Mouse (Mus musculus): ENCODE measurements around the gene Gbe1. TPM values are rescaled to one million over a fixed set of nuclear protein-coding genes. Genes with fewer than 3 reads are reported as not detected.
A peak's percentile ranks its signal among the peaks of the same experiment; 100 is the strongest.

Gbe1 gene
- 19.4 and 22.6 TPM in 2 replicates for polyA plus RNA-seq (2016; fragmentation: Nextera tagmentation; extraction: Ambion mirVana)

DNA sequence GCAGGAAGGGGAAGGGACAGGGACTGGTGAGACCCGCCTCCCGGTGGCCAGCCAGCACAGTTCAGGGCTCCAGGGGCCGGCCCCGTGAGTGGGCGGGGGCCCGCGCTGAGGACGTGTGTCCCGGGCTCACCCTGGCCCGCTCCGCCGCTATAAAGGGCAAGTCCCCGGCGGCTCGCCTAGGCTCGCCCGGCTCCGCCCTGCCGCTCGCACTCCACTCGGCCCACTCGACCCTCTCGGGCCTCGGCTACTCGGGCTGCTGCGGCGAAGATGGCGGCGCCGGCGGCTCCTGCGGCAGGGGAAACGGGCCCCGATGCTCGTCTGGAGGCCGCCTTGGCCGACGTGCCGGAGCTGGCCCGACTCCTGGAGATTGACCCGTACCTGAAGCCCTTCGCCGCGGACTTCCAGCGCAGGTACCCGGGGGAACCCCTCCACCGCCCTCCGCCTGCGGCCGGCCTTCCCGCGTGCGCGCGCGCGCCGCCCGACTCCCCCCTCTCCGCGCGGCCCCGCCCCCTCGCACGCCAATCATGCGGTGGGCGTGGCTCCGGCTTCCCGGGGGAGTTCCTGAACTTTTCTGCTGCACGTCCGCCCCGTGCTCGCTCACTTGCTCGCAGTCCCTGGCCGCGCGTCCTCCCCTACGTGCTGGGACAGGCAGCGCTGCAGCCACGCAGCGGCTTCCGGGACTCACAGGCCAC is at the start of gene Gbe1:
TSS of gene Gbe1 (plus strand) at position 64 of the 692 bp plus-strand sequence.
- under 1% methylated on average over 82 of the region's 82 CpGs for WGBS
- Histone ChIP-seq H3K9ac (peak within 1 kb of the TSS; percentile 85), H3K9me3 (no peaks in the 10 kb centered on the region), H3K4me1 (peaks cover 5% of the 10 kb centered on the region; the same call in 1 of the 2 replicates), H3K4me2 (peak within 1 kb of the TSS; percentile 63), H3K27ac (peak within 1 kb of the TSS; percentile 89), H3K27me3 (no peaks in the 10 kb centered on the region), H3K36me3 (replicated peaks) (no peaks in the 10 kb centered on the region), H3K4me3 (replicated peaks) (peak within 1 kb of the TSS; percentile 66)
- ATAC-seq (ENCODE audit: low FRiP score) = peak; percentile 98

DNA sequence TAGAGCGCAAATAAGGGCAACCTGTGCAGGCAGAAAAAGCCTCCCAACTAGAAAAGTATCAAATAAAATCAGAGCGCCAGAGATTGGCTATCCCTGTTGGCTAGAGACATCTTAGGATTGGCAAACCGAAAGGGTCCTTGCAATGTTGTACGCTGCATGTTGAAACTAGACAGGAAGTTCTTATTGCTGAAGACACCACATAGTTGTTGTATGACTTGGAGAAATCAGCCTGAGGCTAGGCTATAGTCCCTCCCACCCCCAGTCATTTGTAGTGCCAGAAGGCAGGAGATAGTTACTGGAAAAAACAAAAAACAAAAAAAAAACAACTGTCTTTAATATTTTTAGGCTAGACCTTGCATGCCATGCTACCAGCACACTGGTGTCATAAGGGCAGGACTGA is 3.1 kb upstream of the Gbe1 start:
- Histone ChIP-seq H3K9me3 (no peaks in the 10 kb centered on the region), H3K27ac (no peak overlapping the region), H3K9ac (no peak overlapping the region), H3K4me1 (peaks cover 3% of the 10 kb centered on the region; the same call in 1 of the 2 replicates), H3K27me3 (no peaks in the 10 kb centered on the region), H3K36me3 (replicated peaks) (no peaks in the 10 kb centered on the region), H3K4me2 (no peak overlapping the region), H3K4me3 (replicated peaks) (no peak overlapping the region)
- no peak for ATAC-seq (ENCODE audit: low FRiP score)
- whole genome bisulfite sequencing = 95% methylated on average over 4 of the region's 4 CpGs

DNA sequence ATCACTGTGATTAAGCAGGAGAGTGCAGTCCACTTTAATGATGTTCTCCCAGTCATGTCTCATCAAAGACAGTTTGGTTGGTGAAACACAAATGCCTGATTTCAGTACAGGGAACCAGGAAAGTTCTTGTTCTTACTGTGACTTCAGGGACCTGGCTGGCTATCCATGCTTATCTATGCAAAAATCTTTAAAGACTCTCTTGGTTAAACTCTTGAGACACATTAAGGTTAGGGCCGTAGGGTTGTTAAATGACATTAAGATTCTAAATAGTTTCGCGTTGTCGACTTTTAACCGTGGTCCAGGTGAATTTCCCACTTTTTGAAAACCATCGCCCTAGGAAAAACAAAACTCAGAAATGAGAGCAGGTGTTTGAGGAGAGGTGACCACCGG is 258 bp upstream of the Gbe1 start:
- H3K4me1 ChIP-seq = peaks cover 5% of the 10 kb centered on the region; the same call in 1 of the 2 replicates
- H3K9me3 ChIP-seq = no peaks in the 10 kb centered on the region
- 7% methylated on average over 7 of the region's 7 CpGs for WGBS
- peak overlapping the region; percentile 89 for H3K27ac ChIP-seq
- H3K9ac ChIP-seq = peak overlapping the region; percentile 85
- peak overlapping the region; percentile 63 for H3K4me2 ChIP-seq
- no peaks in the 10 kb centered on the region for H3K36me3 ChIP-seq (replicated peaks)
- H3K27me3 ChIP-seq = no peaks in the 10 kb centered on the region
- ATAC-seq (ENCODE audit: low FRiP score) = no peak
- peak overlapping the region; percentile 66 for H3K4me3 ChIP-seq (replicated peaks)

DNA sequence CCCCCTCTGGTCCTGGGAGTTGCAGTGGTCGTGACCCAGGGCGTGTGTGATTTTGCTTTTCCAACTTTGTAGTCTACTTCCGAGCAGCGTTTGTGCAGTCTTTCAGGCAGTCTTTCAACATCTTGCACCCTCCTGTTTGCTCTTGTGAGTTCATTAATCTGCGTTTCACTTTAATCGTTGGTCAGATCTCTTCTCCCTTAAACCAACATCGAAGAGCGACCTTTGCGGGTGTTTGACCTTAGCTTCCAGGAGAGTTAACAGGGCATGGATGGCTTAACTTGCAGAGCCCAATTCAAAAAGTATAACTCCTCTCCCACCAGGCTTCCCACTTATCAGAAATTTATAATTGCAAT is 805 bp downstream of the Gbe1 start:
- no peak; the same call in 1 of the 2 replicates for ATAC-seq (ENCODE audit: low FRiP score)
- peak overlapping the region; percentile 89 for H3K27ac ChIP-seq
- H3K36me3 ChIP-seq (replicated peaks) = no peaks in the 10 kb centered on the region
- no peaks in the 10 kb centered on the region for H3K27me3 ChIP-seq
- H3K4me2 ChIP-seq = peak overlapping the region; percentile 63
- H3K9me3 ChIP-seq = no peaks in the 10 kb centered on the region
- peaks cover 5% of the 10 kb centered on the region; the same call in 1 of the 2 replicates for H3K4me1 ChIP-seq
- under 1% methylated on average over 9 of the region's 9 CpGs for WGBS
- H3K4me3 ChIP-seq (replicated peaks) = peak overlapping the region; percentile 66
- H3K9ac ChIP-seq = peak overlapping the region; percentile 85

DNA sequence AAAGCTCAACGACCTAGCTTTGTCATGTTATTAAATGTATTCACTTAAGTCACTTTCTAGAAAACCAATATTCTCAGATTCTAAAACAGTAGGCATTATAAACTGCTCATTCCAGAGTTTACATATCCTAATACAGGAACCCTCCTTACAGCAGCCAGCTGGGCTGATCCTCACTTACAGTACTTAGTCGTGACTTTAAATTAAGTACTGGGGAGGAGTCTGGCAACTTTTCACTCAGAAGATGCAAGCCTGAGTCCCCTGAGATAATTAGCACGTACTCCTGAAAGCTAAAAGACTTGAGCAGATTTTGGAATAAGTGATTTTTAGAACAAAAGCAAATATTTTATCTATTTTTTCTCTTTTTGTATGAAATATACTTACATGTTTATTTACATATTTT is 1.5 kb downstream of the Gbe1 start:
- Histone ChIP-seq H3K27ac (no peak overlapping the region), H3K4me1 (peaks cover 5% of the 10 kb centered on the region; the same call in 1 of the 2 replicates), H3K9ac (no peak overlapping the region), H3K27me3 (no peaks in the 10 kb centered on the region), H3K4me2 (no peak overlapping the region), H3K9me3 (no peaks in the 10 kb centered on the region), H3K36me3 (replicated peaks) (no peaks in the 10 kb centered on the region), H3K4me3 (replicated peaks) (no peak overlapping the region)
- ATAC-seq (ENCODE audit: low FRiP score) = no peak
- WGBS = 41% methylated on average over 3 of the region's 3 CpGs

DNA sequence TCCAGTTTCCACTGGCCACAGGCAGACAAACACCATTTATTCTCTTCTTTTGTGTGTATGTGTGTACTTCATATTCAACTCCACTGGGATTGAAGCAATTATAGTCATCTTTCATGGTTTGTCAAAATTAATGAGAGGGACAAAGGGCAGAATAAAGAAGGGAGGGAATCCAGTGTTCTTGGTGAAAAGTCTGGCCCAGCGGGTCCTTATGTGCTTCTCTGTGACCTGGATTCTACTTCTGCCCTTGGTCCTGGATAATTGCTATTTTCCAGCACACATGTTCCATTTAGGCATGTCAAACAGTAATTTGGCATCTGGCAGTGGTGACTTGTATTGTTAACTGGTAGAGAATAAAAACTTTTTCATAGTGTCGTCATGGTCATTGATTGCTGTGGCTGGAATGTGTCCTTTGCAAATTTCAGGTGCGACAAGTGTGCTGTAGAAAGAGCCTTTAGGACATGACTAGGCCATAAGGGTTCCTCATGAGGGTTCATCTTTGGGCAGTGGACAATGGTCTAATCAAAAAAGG is 2.2 kb downstream of the Gbe1 start:
- H3K4me2 ChIP-seq = no peak overlapping the region
- H3K9ac ChIP-seq = no peak overlapping the region
- H3K4me3 ChIP-seq (replicated peaks) = no peak overlapping the region
- peaks cover 5% of the 10 kb centered on the region; the same call in 1 of the 2 replicates for H3K4me1 ChIP-seq
- H3K27ac ChIP-seq = no peak overlapping the region
- H3K36me3 ChIP-seq (replicated peaks) = no peaks in the 10 kb centered on the region
- no peak for ATAC-seq (ENCODE audit: low FRiP score)
- no peaks in the 10 kb centered on the region for H3K27me3 ChIP-seq
- 44% methylated on average over 3 of the region's 3 CpGs for WGBS
- H3K9me3 ChIP-seq = no peaks in the 10 kb centered on the region

DNA sequence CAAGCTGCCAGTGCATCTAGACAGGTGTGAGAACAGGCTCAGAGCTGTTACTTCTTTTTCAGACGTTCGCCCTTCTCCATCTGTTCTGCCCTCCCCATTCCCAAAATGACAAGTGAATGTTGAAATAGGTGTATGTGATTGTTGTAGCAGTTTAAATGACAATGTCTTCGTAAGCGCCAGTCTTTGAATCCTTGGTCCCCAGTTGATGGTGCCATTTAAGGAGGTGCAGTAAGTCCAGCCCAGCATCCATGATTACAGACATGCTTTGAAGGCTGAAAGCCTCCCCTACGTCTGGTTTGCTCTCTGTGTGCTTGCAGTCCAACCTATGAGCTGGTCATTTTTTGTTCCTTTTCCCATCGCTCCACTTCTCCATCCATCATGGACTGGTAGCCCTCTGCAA is 5.6 kb downstream of the Gbe1 start:
- 92% methylated on average over 6 of the region's 6 CpGs for WGBS
- Histone ChIP-seq H3K9me3 (no peaks in the 10 kb centered on the region), H3K4me3 (replicated peaks) (no peak overlapping the region), H3K27me3 (no peaks in the 10 kb centered on the region), H3K4me2 (no peak overlapping the region), H3K4me1 (0 out of 2 replicates have a peak, but pooled peaks cover 2% of the 10 kb centered on the region), H3K36me3 (replicated peaks) (no peaks in the 10 kb centered on the region), H3K9ac (no peak overlapping the region), H3K27ac (no peak overlapping the region)
- no peak for ATAC-seq (ENCODE audit: low FRiP score)

DNA sequence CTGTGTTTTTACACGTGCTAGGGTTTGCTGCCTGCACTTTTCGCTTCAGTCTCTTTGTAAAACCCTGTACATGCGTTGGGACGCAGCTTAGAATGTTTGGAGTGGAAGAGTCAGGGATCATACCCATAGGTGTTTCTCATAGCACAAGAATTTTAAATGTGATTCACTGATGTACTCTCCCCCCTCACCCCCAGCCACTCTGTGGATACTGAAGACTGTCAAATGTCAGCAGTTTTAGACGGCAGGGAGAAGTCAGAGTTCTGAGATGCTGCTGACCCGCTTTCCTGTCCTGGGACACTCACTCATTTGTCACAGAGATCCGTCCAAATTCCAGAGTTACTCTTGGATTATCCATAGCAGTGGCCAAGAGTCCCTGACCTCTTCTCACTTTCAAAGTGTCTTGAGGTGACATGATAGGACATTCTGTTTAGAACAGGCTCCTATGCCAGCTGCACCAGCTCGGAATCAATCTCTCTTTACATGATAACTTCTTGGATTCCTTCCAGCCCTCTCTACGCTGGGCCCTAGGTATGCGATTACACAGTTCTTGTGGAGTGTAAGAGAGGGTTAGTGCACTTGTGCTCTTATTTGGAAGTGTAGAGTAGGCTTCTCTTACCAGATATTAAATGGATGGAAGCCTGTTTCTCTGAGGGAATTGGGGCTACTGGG is 7.0 kb downstream of the Gbe1 start:
- Histone ChIP-seq H3K4me2 (no peak overlapping the region), H3K27ac (no peak overlapping the region), H3K36me3 (replicated peaks) (no peaks in the 10 kb centered on the region), H3K4me1 (0 out of 2 replicates have a peak, but pooled peaks cover 2% of the 10 kb centered on the region), H3K27me3 (no peaks in the 10 kb centered on the region), H3K9ac (no peak overlapping the region), H3K4me3 (replicated peaks) (no peak overlapping the region), H3K9me3 (no peaks in the 10 kb centered on the region)
- ATAC-seq (ENCODE audit: low FRiP score) = no peak
- 83% methylated on average over 10 of the region's 10 CpGs for WGBS

DNA sequence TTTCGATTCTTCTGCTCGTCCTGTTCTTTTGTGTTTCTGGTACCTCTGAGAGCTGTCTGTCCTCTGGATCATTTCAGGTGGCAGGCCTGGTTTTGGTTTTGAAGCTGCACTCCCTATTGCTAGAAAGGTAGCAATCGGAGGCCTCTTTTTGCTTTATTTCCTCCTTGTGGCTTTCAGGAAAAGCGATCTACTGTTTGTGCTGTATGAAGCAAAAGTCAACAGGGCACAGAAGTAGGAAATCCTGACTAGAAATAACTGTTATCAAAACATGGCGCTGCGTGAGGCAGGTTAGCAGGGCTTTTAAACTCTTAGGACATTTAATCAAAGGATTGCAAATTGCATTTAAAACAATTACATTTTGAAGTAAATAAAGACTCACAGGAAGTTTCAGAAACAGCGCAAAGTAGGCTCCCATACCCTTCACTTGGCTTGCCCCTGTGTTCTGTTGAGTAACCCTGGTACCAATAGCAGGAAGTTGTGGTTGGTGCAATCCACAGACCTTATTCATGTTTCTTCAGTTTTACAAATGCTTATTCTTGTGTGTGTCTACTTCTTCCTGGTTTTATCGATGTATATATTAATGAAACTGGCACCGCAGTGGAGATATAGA is 12.7 kb downstream of the Gbe1 start:
- Histone ChIP-seq H3K27ac (no peak overlapping the region), H3K4me1 (no peaks in the 10 kb centered on the region), H3K4me2 (no peak overlapping the region), H3K4me3 (replicated peaks) (no peak overlapping the region), H3K9ac (no peak overlapping the region), H3K36me3 (replicated peaks) (no peaks in the 10 kb centered on the region), H3K9me3 (no peaks in the 10 kb centered on the region), H3K27me3 (no peaks in the 10 kb centered on the region)
- no peak for ATAC-seq (ENCODE audit: low FRiP score)
- 89% methylated on average over 9 of the region's 9 CpGs for WGBS

DNA sequence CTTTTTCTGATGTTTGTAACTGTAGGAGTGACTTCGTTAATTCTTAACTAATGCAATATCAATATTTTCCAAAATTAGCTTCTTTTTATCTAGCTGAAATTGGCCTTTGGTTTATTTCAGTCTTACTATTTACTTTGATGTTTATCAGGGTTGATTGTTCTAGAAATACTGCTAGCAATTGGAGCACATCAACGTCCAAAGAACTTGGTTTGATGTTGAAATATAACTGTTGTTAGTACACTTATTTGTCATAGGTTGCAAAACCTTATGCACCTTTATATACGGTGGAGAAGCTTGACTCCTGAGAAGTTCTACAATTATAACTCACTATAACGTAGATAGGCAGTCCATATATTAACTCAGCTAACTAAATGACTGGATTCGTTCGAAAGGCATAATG is 14.8 kb downstream of the Gbe1 start:
- Histone ChIP-seq H3K4me3 (replicated peaks) (no peak overlapping the region), H3K27me3 (no peaks in the 10 kb centered on the region), H3K36me3 (replicated peaks) (no peaks in the 10 kb centered on the region), H3K4me1 (no peaks in the 10 kb centered on the region), H3K9ac (no peak overlapping the region), H3K9me3 (no peaks in the 10 kb centered on the region), H3K4me2 (no peak overlapping the region), H3K27ac (no peak overlapping the region)
- WGBS = 59% methylated on average over 6 of the region's 6 CpGs
- ATAC-seq (ENCODE audit: low FRiP score) = no peak

DNA sequence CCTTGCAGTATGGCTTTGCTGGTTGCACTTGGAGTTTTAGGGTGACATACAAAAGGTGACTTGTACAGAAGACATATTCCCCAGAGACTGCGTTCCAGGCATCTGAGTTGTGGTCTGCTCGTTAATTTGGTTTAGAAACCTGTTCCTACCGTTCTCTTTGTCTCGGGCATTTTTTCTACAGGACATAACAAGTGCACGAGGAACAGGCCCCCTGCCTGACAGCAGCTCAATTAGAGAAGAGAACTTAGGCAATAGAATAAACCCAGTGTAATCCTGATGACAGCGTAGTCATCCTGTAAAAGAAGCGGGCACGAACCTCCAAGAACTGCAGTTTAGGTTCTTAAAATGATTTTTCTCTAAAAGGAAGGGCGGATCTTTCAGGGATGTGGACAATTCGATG is 15.3 kb downstream of the Gbe1 start:
- 32% methylated on average over 10 of the region's 10 CpGs for WGBS
- no peak for ATAC-seq (ENCODE audit: low FRiP score)
- no peaks in the 10 kb centered on the region for H3K9me3 ChIP-seq
- no peak overlapping the region for H3K27ac ChIP-seq
- no peaks in the 10 kb centered on the region for H3K36me3 ChIP-seq (replicated peaks)
- H3K9ac ChIP-seq = no peak overlapping the region
- no peaks in the 10 kb centered on the region for H3K27me3 ChIP-seq
- no peaks in the 10 kb centered on the region for H3K4me1 ChIP-seq
- H3K4me2 ChIP-seq = no peak overlapping the region
- H3K4me3 ChIP-seq (replicated peaks) = no peak overlapping the region

DNA sequence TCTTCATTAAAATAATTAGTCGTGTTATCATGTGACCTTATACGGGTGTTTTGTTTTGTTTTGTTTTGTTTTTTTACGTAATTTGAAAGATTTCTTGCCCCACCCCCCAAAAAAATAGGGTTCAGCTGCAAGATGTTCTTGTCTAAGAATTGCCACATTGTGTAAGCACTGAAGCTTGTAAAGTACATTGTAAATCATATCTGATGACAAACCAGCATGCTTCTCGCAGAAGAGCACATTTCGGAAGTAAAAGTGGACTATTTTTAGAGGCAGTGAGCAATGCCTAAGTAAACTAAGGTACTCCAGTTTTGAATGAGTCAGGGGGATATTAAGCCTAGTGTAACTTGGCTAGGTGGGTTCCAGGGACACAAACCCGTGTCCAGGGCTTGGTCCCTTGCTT is 15.7 kb downstream of the Gbe1 start:
- Histone ChIP-seq H3K4me2 (no peak overlapping the region), H3K4me3 (replicated peaks) (no peak overlapping the region), H3K36me3 (replicated peaks) (no peaks in the 10 kb centered on the region), H3K4me1 (no peaks in the 10 kb centered on the region), H3K9me3 (no peaks in the 10 kb centered on the region), H3K27ac (no peak overlapping the region), H3K9ac (no peak overlapping the region), H3K27me3 (no peaks in the 10 kb centered on the region)
- no peak for ATAC-seq (ENCODE audit: low FRiP score)
- 75% methylated on average over 6 of the region's 6 CpGs for WGBS
